In the genomic region with DNA sequence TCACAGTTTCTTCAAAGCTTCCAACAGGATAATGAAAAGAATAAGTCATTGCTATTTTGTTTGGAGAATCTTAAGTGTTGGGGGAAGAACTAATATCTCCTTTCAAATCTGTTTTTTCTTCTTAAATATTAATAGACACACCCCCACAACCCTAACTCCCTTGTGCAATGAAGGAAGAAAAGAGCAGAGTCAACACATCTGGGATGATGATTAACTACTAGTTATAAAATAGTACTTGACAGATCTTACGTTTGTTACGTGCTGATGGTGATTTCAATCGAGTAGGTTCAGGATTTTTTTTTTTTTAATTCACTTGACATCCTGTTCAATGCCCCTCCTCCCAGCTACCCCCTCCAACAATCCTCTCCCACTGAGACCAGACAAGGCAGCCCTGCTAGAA, we compare ENCODE assay signal across 23 mouse cellular contexts. TPM values are rescaled to one million over a fixed set of nuclear protein-coding genes. Genes with fewer than 3 reads are reported as not detected.
A peak's percentile ranks its signal among the peaks of the same experiment; 100 is the strongest.
DNase-seq lines count a peak whose midpoint lies in the region; ATAC-seq lines count a peak whose summit lies in the region.
"Had no signal": no experiment of that assay in that cellular context is flagged by ENCODE, and none has a peak within 500 bp of the region (broad histone marks: within the 10 kb centered on the region; RNA-seq: fewer than 3 reads in every experiment).

No protein-coding gene starts in this region.

- 51% methylated on average over 3 of the region's 3 CpGs for WGBS in liver, embryonic 16.5 days (ENCODE audit: insufficient replicate concordance)
- 68% methylated on average over 3 of the region's 3 CpGs for WGBS in liver, embryonic 11.5 days

- H3K4me2 ChIP-seq in liver, embryonic 16.5 days (ENCODE audit: low read depth, low read length), result no peak overlapping the region
- H3K4me2 ChIP-seq in liver, embryonic 11.5 days, result no peak overlapping the region
- H3K4me2 ChIP-seq: embryonic facial prominence, embryonic 12.5 days; forebrain, embryonic 15.5 days had no signal

- H3K9ac ChIP-seq in liver, embryonic 16.5 days (ENCODE audit: low read depth, low read length), result no peak overlapping the region
- no peak overlapping the region for H3K9ac ChIP-seq in liver, embryonic 11.5 days (ENCODE audit: low read depth, low read length)
- H3K9ac ChIP-seq: embryonic facial prominence, embryonic 12.5 days; forebrain, embryonic 15.5 days had no signal

- peak; percentile 36 for DNase-seq in kidney, adult 11 months
- no peak for DNase-seq in kidney, postnatal 10 days
- DNase-seq in liver, embryonic 11.5 days (ENCODE audit: low spot score), result no peak
- DNase-seq in kidney, adult 9 months, result peak; percentile 84
- peak; percentile 14 for DNase-seq in kidney, postnatal 14 days
- DNase-seq in left cerebral cortex, adult 9 months (ENCODE audit: low spot score in 2 of 2), result no peak
- DNase-seq: adrenal gland, postnatal 14 days; cerebellum, adult 11-12 months; cerebellum, adult 9-10 months; cerebellum, postnatal 25 days; gastrocnemius, postnatal 36 days; heart, adult 18-20 months; heart, postnatal 10 days; heart, postnatal 4 days had no signal

- H3K4me3 ChIP-seq in liver, embryonic 16.5 days (ENCODE audit: low read depth, low read length), result no peak overlapping the region
- no peak overlapping the region for H3K4me3 ChIP-seq in liver, embryonic 11.5 days (ENCODE audit: low read depth, low read length)
- H3K4me3 ChIP-seq: embryonic facial prominence, embryonic 12.5 days; forebrain, embryonic 15.5 days; heart, embryonic 10.5 days had no signal

- H3K4me1 ChIP-seq in liver, embryonic 16.5 days (ENCODE audit: control insufficient read depth, low read depth, low read length), result no peaks in the 10 kb centered on the region
- H3K4me1 ChIP-seq in liver, embryonic 11.5 days (replicated peaks; ENCODE audit: control insufficient read depth, insufficient read depth, low read length), result no peaks in the 10 kb centered on the region
- H3K4me1 ChIP-seq: embryonic facial prominence, embryonic 12.5 days; forebrain, embryonic 15.5 days; heart, embryonic 10.5 days had no signal

- peak; percentile 48; the same call in 1 of the 2 replicates for ATAC-seq in liver, embryonic 16.5 days (ENCODE audit: low read depth)
- no peak for ATAC-seq in liver, embryonic 11.5 days (replicated peaks; ENCODE audit: low FRiP score)
- ATAC-seq in monocyte, adult 5-6 weeks (replicated peaks; ENCODE audit: insufficient number of reproducible peaks, low FRiP score, low TSS enrichment, poor library complexity, severe bottlenecking), result no peak
- ATAC-seq: activated CD4-positive, CD25-positive, alpha-beta regulatory T cell, adult 4 months; forebrain, embryonic 15.5 days; Patski had no signal

- H3K36me3 ChIP-seq in liver, embryonic 16.5 days (ENCODE audit: control insufficient read depth, insufficient read depth), result no peaks in the 10 kb centered on the region
- no peaks in the 10 kb centered on the region for H3K36me3 ChIP-seq in liver, embryonic 11.5 days (ENCODE audit: control insufficient read depth, insufficient read depth, low read length)
- H3K36me3 ChIP-seq: embryonic facial prominence, embryonic 12.5 days; forebrain, embryonic 15.5 days; heart, embryonic 10.5 days had no signal

- no peak overlapping the region for H3K27ac ChIP-seq in liver, embryonic 16.5 days (ENCODE audit: low read length)
- H3K27ac ChIP-seq in liver, embryonic 11.5 days (ENCODE audit: low read depth, low read length), result no peak overlapping the region
- H3K27ac ChIP-seq: embryonic facial prominence, embryonic 12.5 days; forebrain, embryonic 15.5 days; heart, embryonic 10.5 days had no signal

- H3K9me3 ChIP-seq in liver, embryonic 16.5 days (replicated peaks; ENCODE audit: control insufficient read depth, low read length), result no peaks in the 10 kb centered on the region
- H3K9me3 ChIP-seq in liver, embryonic 11.5 days (ENCODE audit: control insufficient read depth, low read length), result no peaks in the 10 kb centered on the region
- H3K9me3 ChIP-seq: embryonic facial prominence, embryonic 12.5 days; forebrain, embryonic 15.5 days; heart, embryonic 10.5 days had no signal

- H3K27me3 ChIP-seq in liver, embryonic 16.5 days (ENCODE audit: control insufficient read depth, insufficient read depth, low read depth, low read length), result no peaks in the 10 kb centered on the region
- H3K27me3 ChIP-seq in liver, embryonic 11.5 days (replicated peaks; ENCODE audit: control insufficient read depth, insufficient read depth, low read length), result no peaks in the 10 kb centered on the region
- H3K27me3 ChIP-seq: embryonic facial prominence, embryonic 12.5 days; forebrain, embryonic 15.5 days had no signal

RNA-seq across cellular contexts. Expression of a gene that starts 6.1 kb away (rescaled TPM):
- 4.7 and 5.6 TPM in 2 replicates for polyA plus RNA-seq in liver, embryonic 16.5 days (2015; fragmentation: Nextera tagmentation; extraction: Ambion mirVana)
- polyA plus RNA-seq in liver, embryonic 11.5 days (2014; fragmentation: Nextera tagmentation; extraction: Ambion mirVana), result 7.2 and 7.3 TPM in 2 replicates
- total RNA-seq in monocyte, adult 5-6 weeks (2017), result 0.67 TPM in 1 of 3 replicates, not detected in the others
- total RNA-seq: CH12.LX; gastrocnemius, adult 8-10 months; gastrocnemius, postnatal 36 days; heart, adult 18-20 months had no signal
- polyA plus RNA-seq: forebrain, embryonic 15.5 days; Patski had no signal

RNA-seq across cellular contexts. Expression of a gene that starts 38.6 kb away (rescaled TPM):
- polyA plus RNA-seq in liver, embryonic 16.5 days (2015; fragmentation: Nextera tagmentation; extraction: Ambion mirVana), result 28.1 and 31.9 TPM in 2 replicates
- polyA plus RNA-seq in liver, embryonic 11.5 days (2014; fragmentation: Nextera tagmentation; extraction: Ambion mirVana), result 64.6 and 68.2 TPM in 2 replicates
- total RNA-seq in monocyte, adult 5-6 weeks (2017), result 50.1 to 88.9 TPM (median 52.7 TPM) in 3 replicates

RNA-seq across cellular contexts. Expression of a gene that starts 56.0 kb away (rescaled TPM):
- 0.21 and 0.39 TPM in 2 replicates for polyA plus RNA-seq in liver, embryonic 16.5 days (2015; fragmentation: Nextera tagmentation; extraction: Ambion mirVana)
- polyA plus RNA-seq in liver, embryonic 11.5 days (2014; fragmentation: Nextera tagmentation; extraction: Ambion mirVana), result 1.1 and 1.7 TPM in 2 replicates
- 10.5 to 15.2 TPM (median 12.4 TPM) in 3 replicates for total RNA-seq in monocyte, adult 5-6 weeks (2017)
- total RNA-seq: gastrocnemius, adult 8-10 months; gastrocnemius, postnatal 36 days had no signal
- polyA plus RNA-seq: activated CD4-positive, CD25-positive, alpha-beta regulatory T cell, adult 4 months; Patski had no signal

Comparison
In these comparisons a context has a peak if more than half of its experiments do, and no peak if none do; other contexts are left out.
1. DNase-seq: peak in kidney, adult 11 months (single experiment), kidney, adult 9 months (single experiment) and kidney, postnatal 14 days (single experiment); none in kidney, postnatal 10 days (single experiment), liver, embryonic 11.5 days (single experiment) and left cerebral cortex, adult 9 months (0 of 2).